Mouse (Mus musculus) right cerebral cortex, postnatal 25 days (tissue): ENCODE measurements around the gene Dnah9.
A peak's percentile ranks its signal among the peaks of the same experiment; 100 is the strongest.

Experiments
- DNase-seq: peaks from one replicate; pipeline ENCODE4 v3.0.0; 2022

Dnah9 gene

DNA sequence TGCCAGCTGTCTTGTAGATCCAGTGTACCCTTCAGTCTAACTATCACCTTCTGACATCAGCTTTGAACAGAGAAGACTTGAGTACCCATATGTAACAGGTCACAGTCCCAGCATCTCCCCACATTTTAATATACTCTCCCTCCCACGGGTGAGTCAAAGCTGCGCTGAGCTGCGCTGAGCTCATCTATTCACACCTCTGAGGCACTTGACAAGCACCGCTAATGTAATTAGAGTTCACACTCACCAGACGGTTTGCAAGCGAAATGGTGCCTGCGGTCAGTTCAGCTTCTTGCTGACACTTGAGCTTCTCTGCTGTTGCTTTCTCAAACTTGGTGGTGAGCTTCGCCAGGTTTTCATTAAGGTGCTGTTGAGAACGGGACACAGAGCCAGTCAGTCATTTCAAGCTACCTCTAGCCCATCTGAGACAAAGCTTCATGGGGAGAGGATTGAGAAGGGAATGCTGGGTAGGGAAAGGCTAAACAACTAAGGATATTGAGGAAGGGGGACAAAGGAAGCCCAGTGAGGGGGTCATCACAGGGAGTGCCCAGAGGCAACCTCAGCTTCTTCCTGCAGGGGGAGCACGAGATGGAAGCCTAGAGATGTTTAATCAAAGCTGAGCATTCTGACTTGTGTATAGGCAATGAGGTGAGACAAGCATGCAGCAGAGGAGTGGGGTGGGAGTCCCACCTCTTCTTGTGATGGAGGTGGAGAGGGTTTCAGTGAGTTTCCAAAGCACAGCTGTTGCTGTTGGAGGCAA, 249.7 kb downstream of the Dnah9 start:
- DNase-seq: no peak

DNA sequence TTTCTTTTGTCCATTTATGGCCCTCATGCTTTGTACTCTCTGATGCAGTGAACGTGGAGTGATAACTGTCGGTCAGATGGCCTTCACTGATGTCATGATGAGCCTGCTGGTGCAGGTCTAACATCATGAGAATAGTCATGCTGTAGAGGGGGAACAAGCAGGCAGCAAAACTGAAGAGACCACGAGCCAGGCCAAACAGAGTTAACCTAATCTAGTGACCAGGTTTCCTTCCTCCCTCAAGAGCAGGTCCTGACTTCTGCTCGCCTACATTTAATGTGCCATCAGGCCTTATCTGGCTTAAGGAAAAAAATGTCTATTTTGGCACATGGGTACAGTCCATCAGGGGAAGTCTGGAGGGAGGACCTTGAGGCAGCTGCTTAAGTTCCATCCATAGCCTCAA, 259.2 kb downstream of the Dnah9 start:
- DNase-seq: no peak

DNA sequence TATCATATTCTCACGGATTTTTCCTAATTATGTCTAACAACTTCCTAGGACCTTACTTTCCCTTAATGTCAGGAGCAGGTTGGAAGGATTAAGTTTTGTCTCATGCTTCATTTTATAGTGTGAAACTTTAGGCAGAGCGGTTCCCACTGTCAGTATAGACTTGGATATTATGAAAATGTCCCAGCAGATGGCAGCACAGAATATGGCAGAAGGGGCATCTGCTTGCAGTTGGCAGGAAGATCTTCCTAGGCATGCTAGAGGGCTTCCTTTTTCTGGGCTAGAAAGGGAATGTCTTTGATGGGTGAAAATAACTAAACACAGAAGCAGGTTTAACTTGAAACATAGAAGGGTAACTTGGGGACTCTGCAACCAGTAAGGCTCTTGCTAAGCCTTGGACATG, 262.9 kb downstream of the Dnah9 start:
- DNase-seq: peak; percentile 23

DNA sequence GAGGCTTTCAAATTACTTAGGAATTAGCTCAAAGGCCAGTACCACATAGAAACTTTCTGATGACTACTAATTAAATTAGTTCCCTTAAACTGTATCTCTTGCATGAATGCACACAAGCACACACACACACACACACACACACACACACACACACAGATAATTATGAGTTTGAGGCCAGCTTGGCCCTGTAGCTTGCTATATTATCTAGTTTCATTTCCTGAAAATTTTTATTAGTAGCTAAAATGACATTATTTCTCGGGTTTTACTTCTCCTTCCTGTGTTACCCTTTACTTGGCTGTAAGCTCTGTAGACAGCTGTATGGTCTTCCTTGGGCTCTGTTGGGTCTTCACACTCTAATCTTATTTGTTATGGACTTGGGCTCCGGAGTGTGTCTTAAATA, 264.4 kb downstream of the Dnah9 start:
- DNase-seq: no peak

DNA sequence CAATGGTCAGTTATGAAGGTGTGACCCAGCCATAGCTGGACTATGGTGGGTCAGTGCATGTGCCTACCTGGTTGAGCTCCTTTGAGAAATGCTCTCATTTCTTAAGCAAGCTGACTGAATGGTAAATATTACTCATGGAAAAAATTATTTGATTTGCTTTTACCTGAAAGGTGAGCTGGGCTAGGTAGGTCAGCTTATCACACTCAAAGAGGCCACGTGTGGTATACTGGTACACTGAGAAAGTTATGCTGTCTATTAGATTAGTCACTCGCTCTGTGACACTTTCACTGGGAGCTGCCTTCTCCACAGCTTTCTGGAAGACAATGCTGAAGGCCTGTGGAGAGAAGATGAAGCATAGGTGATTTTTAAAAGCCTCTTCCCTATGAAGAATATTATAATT, 286.9 kb downstream of the Dnah9 start:
- DNase-seq: no peak

DNA sequence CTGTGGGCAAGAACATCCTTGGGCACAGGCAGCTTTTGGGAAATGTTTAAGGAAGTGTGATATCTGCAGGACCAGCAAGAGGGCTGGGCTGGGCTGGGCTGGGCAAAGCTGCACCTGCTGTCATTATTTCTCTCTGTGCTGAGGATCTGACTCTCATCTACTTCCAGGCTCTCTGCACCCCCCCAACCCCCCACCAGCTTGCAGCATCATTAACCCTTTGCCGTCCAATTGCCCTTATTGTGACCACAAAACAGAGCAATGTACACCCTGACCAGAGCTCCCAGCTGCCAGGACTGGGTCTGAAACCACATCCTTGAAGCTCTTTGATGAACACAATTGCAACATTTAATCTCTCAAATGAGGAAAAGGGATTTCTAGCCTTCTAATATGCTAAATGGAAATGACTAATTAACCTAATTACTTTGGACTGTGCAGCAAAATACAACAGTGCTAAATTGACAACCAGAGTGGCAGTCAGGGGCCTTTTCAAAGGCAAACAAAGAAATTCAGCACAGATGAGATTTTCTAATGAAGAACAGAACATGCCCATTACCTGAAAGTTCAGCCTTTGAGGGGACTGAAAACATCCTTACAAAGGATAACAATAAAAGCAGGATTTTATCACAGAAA, 291.1 kb downstream of the Dnah9 start:
- no peak for DNase-seq

DNA sequence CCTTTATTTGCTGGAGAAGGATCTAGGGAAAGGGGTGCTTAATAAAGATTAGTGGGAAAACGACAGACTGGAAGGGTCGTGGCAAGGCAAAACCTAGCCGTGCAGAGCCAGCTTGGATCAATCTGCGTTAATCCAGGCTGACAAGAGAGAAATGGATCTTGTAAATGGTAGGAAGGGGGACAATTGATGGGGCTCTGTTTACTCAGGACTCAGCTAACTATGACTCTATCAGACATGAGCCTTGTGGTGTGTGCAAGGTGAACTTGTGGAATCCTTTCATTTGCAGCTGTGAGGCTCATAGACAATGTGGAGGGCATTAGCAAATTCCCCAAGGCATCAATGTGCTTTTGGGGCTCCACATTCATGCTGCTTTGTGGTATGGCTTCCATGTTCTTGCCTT, 306.9 kb downstream of the Dnah9 start:
- DNase-seq: no peak

DNA sequence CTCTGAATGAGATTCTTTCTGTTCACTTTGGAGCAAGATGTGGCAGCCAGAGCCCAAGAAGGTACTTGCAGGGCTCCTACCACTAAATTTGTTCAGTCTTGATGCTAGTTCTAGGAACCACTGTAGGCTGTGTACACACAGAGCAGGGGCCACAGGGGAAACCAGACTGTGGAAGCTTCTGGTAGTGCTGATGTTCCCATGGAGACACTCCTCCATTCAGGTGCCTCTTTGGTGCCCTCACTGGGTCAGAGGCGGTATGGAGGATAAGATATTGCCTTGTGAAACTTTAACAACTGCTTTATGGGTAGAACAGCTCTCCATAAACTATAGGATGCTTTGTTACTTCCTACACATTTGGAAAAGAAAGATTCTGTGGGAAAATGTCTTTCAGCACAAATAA, 316.3 kb downstream of the Dnah9 start:
- DNase-seq: no peak

DNA sequence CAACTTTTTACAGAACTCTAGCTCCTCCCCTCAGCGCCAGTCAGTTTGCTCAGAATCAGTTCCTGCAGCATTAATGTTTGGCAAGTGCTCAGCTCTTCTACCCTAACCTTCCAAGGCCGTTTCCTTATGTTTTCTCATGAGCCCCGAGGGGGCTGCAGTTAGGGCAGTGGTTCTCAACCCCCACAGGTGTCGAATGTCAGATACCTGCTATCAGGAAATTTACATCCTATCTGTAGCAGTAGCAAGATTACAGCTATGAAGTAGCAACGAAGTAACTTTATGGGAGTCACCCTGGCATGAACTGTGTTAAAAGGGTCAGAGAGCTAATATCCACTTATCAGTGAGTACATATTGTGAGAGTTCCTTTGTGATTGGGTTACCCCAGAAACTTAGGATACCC, 321.9 kb downstream of the Dnah9 start:
- no peak for DNase-seq

DNA sequence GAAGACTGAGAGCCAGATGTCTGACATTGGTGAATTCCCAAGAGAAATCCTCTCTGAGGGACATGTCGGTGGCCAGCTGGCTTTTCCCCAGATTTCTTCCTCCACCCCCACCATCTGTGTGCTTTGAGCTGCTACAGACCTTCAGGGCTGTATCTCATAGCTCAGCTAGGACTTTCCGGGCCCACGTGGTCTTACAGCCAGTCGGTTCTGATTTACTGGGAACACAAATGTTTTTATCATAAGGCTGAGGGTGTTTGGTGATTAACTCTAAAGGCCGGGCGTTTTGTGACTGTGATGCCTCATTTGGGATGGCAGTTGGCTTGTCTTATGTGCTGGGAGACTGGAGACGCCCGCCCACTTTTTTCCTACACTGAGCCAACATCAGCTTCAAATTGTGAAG, 329.4 kb downstream of the Dnah9 start:
- peak; percentile 19 for DNase-seq

DNA sequence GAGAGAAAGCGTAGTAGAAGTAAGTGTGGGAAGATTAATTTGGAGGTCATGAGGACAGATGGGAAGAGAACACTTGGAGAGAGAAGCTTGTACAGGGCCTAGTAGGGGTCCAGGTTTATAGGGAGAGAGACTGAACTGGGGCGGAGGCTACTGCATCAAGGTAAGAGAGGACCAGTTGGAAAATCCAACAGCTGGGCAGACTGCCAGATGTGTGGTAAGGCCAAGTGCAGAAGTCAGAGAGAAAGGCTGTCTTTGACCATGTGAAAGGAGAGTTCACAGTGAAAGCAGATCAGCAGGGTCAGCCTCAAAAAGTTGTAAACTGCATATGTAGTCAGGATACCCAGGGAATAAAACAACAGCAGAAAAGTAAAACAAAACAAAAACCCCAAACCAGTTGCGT, 343.8 kb downstream of the Dnah9 start:
- no peak for DNase-seq

DNA sequence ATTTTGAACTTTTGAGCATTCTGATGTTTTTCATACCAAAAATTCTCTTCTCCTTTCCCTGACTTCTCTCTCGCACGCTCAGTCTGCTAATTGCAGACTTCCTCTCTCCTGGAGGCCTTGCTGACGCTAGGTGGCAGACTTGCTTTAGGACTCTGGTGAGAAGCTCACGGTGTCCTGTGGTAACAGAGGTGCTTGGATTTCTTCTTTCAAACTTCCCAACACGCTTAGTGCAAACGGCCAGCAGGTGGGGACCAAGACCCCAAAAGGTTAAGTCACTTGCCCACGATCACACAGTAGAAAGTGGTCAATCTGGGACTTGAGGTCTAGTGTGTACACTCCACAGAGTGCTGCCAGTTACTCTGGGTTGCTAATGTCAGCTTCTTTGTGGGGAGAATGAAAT, 347.5 kb downstream of the Dnah9 start:
- peak; percentile 54 for DNase-seq

DNA sequence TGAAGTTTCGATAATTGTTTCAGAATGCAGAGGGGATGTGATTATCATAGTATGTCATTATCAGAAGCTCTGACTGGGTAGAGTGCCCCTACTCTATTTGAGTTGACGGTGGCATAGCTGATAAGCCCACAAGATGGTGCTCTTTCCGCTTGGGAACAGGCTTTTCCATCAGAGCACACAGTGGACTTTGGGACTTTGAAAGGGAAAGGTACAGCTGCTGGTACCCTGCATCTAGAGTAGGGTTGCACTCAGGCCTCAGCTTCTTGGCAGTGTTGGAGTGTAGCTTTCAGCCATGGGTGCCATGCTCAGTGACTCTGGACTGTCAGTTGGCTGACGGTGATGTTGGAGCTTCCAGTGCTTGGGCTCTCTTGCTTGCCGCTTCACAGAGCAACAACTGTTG, 348.1 kb downstream of the Dnah9 start:
- no peak for DNase-seq

DNA sequence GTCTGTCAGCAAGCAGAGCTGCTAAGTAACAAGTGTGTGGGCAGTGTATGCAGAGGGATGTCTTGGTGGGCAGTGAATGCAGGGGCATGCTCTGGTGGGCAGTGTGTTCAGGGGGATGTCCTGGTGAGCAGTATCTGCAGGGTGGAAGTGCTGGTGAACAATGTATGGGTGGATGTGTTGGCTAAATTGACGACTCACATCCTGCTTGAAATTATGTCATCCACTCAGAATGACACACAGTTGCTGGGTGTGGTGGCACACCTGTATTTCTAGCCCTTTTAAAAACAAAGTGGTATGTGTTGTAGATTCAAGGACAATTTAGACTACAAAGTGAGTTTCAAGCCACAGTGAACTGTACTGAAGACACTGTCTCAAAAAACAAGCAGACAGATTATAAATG, 350.2 kb downstream of the Dnah9 start:
- no peak for DNase-seq

DNA sequence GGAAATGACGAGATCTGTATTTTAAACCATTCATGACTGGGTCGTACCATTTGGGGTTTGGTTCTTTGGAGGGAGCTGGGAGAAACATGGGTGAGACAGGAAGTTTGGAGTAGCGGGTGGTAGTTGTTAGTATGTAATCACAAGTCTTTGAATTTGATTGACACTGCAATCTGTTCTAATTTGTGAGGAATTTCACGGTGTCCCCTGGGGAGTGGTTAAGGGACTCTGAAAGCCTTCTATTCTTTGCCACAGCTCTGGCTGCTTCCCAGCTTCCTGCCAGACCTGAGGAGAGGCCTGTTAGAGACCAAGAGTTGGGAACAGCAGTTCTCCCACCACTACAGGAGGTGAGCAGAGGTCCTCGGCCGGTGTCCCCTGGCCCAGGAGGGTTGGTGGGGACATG, 352.1 kb downstream of the Dnah9 start:
- DNase-seq: no peak

DNA sequence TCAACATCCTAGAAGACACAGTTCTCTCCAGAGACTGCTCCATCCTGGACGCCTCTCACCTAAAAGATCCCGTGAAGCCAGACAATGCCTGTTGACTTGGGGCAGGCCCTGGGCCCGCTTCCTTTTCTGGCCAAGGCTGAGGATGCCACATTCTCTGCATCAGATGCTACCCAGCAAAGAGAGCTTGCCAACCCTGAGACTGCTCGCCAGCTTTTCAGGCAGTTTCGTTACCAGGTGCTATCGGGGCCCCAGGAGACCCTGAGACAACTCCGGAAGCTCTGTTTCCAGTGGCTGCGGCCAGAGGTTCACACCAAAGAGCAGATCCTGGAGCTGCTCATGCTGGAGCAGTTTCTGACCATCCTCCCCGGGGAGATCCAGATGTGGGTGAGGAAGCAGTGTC, 354.0 kb downstream of the Dnah9 start:
- no peak for DNase-seq

DNA sequence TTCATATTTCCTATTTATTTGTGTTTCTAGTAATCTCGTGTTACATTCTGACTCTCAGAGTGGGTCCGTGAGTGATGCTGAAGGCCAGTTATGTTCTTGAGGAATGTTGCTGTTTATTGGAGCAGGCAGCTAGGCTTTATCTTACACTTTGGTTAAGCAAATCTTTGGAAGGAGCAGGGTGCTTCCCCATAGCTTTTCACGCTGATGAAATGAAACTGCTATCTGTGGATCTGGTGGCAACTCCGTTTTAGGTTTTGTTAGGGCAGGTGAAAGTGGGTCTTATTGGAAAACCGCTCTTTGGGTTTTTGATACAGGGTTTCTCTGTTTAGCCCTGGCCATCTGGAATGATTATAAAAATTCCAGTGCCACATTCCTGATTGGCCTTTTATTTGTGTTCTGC, 356.3 kb downstream of the Dnah9 start:
- DNase-seq: no peak

DNA sequence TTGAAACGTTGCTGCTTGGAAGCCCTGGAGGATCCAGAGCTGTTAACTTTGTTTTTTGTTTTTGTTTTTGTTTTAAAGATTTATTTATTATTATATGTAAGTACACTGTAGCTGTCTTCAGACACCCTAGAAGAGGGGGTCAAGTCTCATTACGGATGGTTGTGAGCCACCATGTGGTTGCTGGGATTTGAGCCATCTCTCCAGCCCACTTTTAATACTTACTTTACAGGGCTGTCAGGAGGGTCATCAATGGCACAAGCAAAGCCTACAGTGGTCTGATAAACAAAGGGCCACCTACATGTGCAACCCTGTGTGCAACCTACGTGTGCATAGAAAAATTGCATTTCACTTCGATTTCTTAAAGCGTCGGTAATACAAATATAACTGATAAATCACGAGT, 360.8 kb downstream of the Dnah9 start:
- DNase-seq: no peak

DNA sequence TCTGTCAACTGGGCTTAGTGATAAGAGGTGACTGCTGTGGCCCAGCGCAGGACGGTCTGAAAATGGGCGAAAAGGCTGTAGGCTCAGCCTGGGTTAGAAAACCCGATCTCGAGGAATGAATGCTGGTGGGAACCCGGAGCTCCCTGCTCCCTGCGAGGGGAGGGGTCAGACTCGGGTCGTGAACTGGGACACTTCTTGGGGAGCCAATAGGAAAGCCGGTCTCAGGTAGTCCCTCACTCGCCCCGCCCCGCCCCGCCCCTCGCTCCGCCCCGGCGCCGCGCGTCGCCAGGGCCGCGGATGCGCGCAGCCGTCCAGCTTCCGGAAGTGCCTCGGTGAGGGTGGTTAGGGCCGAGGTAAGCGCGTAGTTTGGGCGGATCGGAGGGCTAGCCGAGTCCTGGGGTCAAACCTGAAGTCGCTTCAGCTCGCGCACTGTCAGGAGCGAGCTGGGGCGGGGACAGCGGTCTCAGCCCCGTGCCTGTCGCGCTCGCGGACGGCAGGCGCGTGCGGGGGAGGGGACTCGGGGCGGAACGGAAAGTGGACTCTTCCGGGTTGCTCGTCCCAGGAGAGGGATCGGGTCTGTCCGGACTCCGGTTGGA, 361.3 kb downstream of the Dnah9 start, which contains the start of gene Zkscan6:
Zkscan6 (plus strand) TSS at position 267 of the 596 bp plus-strand sequence.
- DNase-seq: peak; percentile 81

DNA sequence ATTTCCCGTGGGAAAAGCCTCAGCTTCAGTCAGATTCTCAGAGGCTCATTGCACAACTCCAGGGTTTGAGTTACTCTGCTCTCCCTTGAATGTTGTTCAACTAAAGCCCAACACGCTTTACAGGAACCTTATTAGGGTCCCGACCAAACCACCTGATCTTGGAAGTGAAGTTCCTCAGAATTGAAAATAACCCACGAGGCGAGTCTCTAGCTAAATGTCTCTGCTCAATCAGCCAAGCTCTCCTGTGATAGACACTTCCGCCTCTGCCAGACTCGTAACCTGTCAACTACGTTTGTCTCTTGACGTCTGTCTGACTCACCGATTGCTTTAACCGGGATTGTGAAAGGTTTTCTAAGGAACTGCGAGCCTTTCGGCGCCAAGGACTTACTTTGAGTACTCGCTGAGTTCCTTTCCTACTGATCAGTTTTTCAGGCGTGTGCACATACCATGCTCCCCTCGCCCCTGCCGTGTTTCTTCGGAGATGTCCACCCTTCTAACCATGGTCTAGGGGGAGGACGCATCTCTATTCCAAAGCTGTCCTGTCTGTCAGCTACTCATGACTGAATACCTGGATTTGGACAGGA, 361.9 kb downstream of the Dnah9 start:
- DNase-seq: peak; percentile 17

DNA sequence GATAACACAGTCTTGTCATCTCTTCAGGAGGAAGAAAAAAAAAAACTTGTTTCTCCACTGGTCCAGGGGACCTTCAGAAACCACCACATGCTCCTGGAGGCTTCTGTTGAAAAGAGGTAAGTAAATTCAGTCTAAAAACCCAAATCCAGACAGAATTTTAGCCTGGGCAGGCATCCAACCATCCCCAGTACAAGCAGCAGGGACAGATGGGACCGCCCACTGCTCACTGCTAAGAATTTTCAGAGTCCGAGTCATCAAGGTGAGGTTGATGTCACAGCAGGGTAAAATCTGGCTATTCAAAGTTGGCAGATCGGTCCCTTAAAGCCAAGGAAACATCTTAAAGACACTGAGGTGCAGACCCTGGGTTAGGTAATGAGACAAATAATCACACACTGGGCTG, 366.5 kb downstream of the Dnah9 start:
- DNase-seq: peak; percentile 80

DNA sequence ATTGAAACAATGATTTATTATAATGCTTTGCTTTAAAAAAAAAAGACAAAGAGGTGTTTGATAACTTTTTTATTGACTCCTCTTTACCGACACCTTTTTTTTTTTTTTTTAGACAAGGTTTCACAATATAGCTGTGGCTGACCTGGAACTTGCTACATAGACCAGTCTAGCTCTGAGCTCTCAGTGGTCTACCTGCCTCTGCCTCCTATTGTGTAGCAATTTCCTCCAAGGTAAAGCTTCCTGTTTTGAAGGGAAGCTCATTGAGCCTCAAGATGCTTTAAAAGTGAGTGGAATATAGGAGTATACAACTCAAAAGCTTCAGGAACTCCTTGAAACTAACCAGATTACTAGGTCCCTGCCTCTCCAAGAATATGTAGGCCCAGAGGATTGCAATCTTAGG, 372.5 kb downstream of the Dnah9 start:
- DNase-seq: no peak

DNA sequence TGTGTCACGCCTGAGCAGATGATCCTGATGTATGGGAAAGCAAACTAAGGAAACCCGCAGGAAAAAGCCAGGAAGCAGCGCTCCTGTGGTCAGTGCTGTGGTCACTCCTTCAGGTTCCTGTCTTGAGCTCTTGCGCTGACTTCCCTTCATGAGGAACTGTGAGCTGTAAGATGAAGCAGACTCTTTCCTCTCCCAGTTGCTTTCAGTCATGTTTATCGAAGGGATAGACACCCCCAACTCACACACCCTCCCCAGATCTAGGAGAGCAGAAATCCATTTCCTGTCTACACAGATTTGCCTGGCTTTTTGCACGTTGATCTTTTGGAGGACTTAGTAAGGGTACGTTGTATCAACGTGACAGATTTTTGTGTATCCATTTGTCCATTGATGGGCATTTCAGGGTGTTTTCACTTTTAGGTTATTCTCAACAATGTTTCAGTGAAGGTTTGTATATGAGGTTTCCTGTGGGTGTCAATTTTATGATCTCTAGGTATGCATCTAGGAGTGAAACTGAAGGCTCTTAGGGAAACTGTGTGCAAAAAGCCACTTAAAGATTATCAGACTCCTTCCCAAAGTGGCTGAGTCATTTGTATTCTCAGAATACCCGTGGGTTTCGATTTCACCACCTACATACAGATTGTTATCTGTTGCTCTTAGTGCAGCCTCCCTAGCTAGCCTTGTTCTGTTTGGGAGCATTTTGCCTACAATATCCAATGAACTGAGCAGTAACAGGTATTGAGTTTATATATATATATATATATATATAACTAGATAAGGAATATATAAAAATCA, 373.7 kb downstream of the Dnah9 start:
- DNase-seq: no peak
